Mouse (Mus musculus): Measurements from ENCODE around the gene Mpo. TPM values are rescaled to one million over a fixed set of nuclear protein-coding genes. Genes with fewer than 3 reads are reported as not detected.
A peak's percentile ranks its signal among the peaks of the same experiment; 100 is the strongest.

Mpo gene
- 390 and 539 TPM in 2 replicates for polyA plus RNA-seq (2015; fragmentation: Nextera tagmentation; extraction: Ambion mirVana)

DNA sequence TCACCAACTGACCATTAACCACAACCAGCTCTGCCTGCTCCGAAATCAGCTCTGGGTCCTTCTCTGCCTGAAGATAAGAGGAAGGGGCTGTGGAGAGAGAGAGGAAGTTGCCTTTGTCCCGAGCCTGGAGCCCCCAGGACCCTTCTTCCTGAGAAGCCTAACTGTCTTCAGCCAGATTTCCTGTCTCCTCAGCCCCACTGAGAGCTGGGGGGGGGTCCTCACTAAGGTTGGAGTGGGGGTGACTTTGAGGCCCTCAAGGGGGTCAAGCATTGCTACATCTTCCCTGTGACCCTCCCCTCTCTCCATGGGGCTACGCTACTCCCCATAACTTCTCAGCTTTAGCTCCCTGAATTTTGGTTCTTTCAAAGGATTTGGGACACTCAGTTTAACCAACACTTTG is at the start of gene Mpo:
Gene Mpo, plus strand, starts transcription at position 122 of the 400 bp plus-strand sequence.

DNA sequence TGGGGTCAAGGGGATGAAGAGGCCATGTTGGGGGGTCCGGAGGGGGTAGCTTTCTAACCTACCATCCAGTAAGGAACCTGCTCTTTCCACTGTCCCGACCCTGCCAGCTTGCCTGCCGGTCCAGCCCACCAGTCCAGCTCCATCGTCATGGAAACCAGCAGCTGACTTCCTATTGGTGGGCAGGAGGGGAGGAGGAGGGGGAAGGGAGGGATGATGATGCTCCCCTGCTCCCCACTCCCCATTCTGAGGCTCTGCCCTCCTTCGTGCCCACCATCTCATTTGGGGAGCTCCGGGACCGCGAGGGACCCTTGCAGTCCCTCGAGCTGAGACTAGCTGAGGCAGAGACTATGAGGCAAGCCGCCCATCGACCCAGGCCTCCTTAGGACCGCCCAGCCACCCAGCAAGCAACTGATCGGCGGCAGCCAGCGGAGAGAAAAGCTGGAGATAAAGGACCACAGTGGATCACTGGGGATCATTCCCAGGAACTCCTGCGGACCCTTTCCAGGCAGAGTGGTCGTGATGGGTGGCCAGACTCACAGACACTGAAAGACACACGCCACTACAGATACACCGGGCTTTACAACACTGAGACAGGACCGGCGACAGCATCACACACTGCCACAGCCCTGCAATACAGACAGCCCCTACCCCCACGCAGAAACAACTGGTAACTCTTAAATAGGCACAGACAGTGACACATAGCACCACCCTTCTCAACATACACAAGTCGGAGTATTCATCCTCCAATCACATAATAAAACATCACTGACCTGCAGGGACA is 32.9 kb upstream of the Mpo start, which contains the start of gene Tspoap1:
Gene Tspoap1, plus strand, starts transcription at position 241 of the 781 bp plus-strand sequence.

DNA sequence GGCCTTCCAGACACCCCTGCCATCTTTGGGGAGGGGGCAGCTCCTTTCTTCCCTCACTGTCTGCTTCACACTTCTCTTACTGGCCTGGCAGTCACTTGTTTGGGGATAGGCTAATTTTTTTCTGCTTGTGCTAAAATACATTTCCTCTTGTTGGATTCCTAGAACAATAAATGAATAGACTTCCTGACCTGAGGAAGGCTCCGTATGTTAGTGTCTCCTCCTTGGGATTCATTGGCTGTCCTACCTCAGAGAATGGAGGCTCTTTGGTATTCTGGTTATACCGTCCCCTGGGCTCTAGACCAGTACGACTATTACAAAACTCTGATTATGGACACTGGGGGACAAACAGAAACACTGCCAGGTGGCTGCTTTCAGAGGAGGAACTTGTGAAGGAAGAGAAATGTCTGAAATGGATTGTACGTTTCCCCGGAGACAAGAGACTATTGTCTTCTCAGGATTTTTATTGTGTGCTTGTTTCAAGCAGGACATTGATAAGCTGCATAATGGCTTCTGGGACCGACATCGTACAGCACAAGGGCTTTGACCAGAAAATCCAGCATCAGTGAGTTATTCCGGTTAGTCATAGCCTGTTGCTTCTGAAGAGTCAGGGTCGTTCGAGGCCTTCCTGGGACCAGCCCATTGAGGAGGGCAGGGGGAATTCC is 35.0 kb downstream of the Mpo start, which contains the start of gene Lpo:
Gene Lpo, minus strand, starts transcription at position 51 of the 662 bp plus-strand sequence.

DNA sequence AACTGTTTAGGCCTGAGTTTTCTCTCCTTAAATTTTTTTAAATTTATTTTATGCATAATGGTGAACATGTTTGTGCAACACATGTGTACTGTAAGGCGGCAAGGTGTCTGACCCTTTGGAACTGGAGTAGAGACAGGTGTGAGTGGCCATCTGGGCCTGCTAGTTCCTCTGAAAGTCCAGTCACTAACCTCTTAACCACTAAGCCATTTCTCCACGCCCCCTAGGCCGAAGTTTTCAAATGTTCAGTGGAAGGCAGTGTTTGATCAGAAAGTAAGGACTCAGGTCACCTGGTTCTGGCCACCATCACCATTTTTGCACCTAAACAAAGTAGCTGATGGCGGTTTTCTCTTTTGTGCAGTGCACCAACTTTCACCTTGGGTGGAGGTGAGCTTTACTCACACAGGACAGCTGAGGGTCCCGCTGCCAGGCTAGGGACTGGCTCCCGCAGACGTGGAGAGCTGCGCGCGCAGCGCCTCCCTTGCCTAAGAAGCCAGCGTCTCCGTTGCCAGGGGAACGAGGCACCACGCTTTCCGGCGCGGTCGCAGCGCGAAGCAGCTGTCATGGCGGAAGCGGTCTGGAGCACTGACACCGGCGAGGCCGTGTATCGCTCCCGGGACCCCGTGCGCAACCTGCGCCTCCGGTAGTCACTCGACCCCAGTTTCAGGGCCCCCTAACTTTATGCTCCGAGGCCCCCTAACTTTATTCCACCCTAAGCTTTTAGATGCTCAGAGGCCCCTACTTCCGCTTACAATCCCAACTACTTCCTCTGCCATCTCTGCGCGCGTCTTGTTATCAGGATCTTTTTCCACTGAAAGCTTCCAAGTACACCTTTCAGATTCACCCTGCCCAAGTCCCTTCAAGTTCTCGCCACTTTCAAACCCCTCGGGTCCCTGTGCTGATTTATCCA is 59.6 kb downstream of the Mpo start, which contains the start of gene Mks1:
Gene Mks1, plus strand, starts transcription at position 526 of the 907 bp plus-strand sequence.

MicroRNAs encoded within 50 kb of the gene (microRNA counts, 519-probe panel; counts per million panel counts)
- microRNA mmu-miR-142-3p: 10,973 counts per million, percentile 99 among the panel's probes with 10 or more counts
- 3,030 counts per million, percentile 6 among the panel's probes with 10 or more counts for microRNA mmu-miR-142-5p

Other genes with a start within 250 kb of the Mpo start
- not detected in 2 replicates for gene Gm11492, start 226.9 kb upstream of the Mpo start, polyA plus RNA-seq (2015; fragmentation: Nextera tagmentation; extraction: Ambion mirVana)
- gene Sept4, start 224.7 kb upstream of the Mpo start, polyA plus RNA-seq (2015; fragmentation: Nextera tagmentation; extraction: Ambion mirVana): 53.8 and 70.3 TPM in 2 replicates
- 6.6 and 8.5 TPM in 2 replicates for gene Mtmr4, start 201.4 kb upstream of the Mpo start, polyA plus RNA-seq (2015; fragmentation: Nextera tagmentation; extraction: Ambion mirVana)
- gene Hsf5, start 176.4 kb upstream of the Mpo start, polyA plus RNA-seq (2015; fragmentation: Nextera tagmentation; extraction: Ambion mirVana): 0.06 TPM in 2 replicates
- gene Rnf43, start 130.9 kb upstream of the Mpo start, polyA plus RNA-seq (2015; fragmentation: Nextera tagmentation; extraction: Ambion mirVana): 2.3 and 3.2 TPM in 2 replicates
- gene Supt4a, start 56.0 kb upstream of the Mpo start, polyA plus RNA-seq (2015; fragmentation: Nextera tagmentation; extraction: Ambion mirVana): 228 and 242 TPM in 2 replicates
- 2.9 and 4.3 TPM in 2 replicates for gene Tspoap1, start 33.0 kb upstream of the Mpo start, polyA plus RNA-seq (2015; fragmentation: Nextera tagmentation; extraction: Ambion mirVana)
- not detected in 2 replicates for gene Lpo, start 34.7 kb downstream of the Mpo start, polyA plus RNA-seq (2015; fragmentation: Nextera tagmentation; extraction: Ambion mirVana)
- 2.8 and 3.3 TPM in 2 replicates for gene Mks1, start 59.6 kb downstream of the Mpo start, polyA plus RNA-seq (2015; fragmentation: Nextera tagmentation; extraction: Ambion mirVana)
- gene Epx, start 82.0 kb downstream of the Mpo start, polyA plus RNA-seq (2015; fragmentation: Nextera tagmentation; extraction: Ambion mirVana): 0.14 and 0.39 TPM in 2 replicates
- not detected in 2 replicates for gene Olfr462, start 98.7 kb downstream of the Mpo start, polyA plus RNA-seq (2015; fragmentation: Nextera tagmentation; extraction: Ambion mirVana)
- gene Olfr463, start 103.8 kb downstream of the Mpo start, polyA plus RNA-seq (2015; fragmentation: Nextera tagmentation; extraction: Ambion mirVana): not detected in 2 replicates
- not detected in 2 replicates for gene Olfr464, start 127.4 kb downstream of the Mpo start, polyA plus RNA-seq (2015; fragmentation: Nextera tagmentation; extraction: Ambion mirVana)
- 9.7 and 10.4 TPM in 2 replicates for gene Dynll2, start 194.0 kb downstream of the Mpo start, polyA plus RNA-seq (2015; fragmentation: Nextera tagmentation; extraction: Ambion mirVana)

Data from spleen, postnatal 0 days (tissue).